Mouse (Mus musculus) layer of hippocampus, adult 11-12 months (tissue): ENCODE measurements around the gene Pcdh11x.
"Not testable (repeated sequence)": the region's sequence is repeated elsewhere in the genome, so short reads cannot be mapped to it uniquely, and the experiment has no call there.

Source experiments
- DNase-seq: peaks from one replicate; pipeline ENCODE4 v3.0.0; 2022; ENCODE audit warnings: low spot score

The Pcdh11x gene

GRCm38 (mm10) chrX:120290011-120290899 lies at the start of gene Pcdh11x:
Gene Pcdh11x, plus strand, starts transcription at chrX:120290259.
- DNase-seq: peak; percentile 40

GRCm38 (mm10) chrX:120260089-120260488 lies 30.0 kb upstream of the Pcdh11x start:
- no peak for DNase-seq

GRCm38 (mm10) chrX:120285522-120285921 lies 4.5 kb upstream of the Pcdh11x start:
- no peak for DNase-seq

GRCm38 (mm10) chrX:120287502-120287901 lies 2.6 kb upstream of the Pcdh11x start:
- peak; percentile 6 for DNase-seq

- peak; percentile 2 for DNase-seq
These were observed 831 bp downstream of the Pcdh11x start for GRCm38 (mm10) chrX:120290900-120291280.

GRCm38 (mm10) chrX:120291696-120292095 lies 1.6 kb downstream of the Pcdh11x start:
- peak; percentile 6 for DNase-seq

GRCm38 (mm10) chrX:120292832-120293750 lies 3.0 kb downstream of the Pcdh11x start:
- peak; percentile 20 for DNase-seq

GRCm38 (mm10) chrX:120301469-120302175 lies 11.6 kb downstream of the Pcdh11x start:
- no peak for DNase-seq

- not testable (repeated sequence) for DNase-seq
These were observed 22.9 kb downstream of the Pcdh11x start, which contains the start of gene H2afb3 for GRCm38 (mm10) chrX:120312995-120313394. Gene H2afb3, minus strand, starts transcription at chrX:120313095.

GRCm38 (mm10) chrX:120466225-120466624 lies 176.2 kb downstream of the Pcdh11x start:
- peak; percentile 4 for DNase-seq

- no peak for DNase-seq
These were observed 196.4 kb downstream of the Pcdh11x start for GRCm38 (mm10) chrX:120486428-120486827.

- DNase-seq: no peak
These were observed 234.9 kb downstream of the Pcdh11x start for GRCm38 (mm10) chrX:120524986-120525385.

- DNase-seq: no peak
These were observed 309.2 kb downstream of the Pcdh11x start for GRCm38 (mm10) chrX:120599309-120599708.

- DNase-seq: no peak
These were observed 328.4 kb downstream of the Pcdh11x start for GRCm38 (mm10) chrX:120618460-120618859.

- DNase-seq: peak; percentile 12
These were observed 380.2 kb downstream of the Pcdh11x start for GRCm38 (mm10) chrX:120670236-120670635.

- DNase-seq: no peak
These were observed 444.1 kb downstream of the Pcdh11x start for GRCm38 (mm10) chrX:120734144-120734543.

- DNase-seq: no peak
These were observed 445.7 kb downstream of the Pcdh11x start for GRCm38 (mm10) chrX:120735792-120736191.

GRCm38 (mm10) chrX:120944556-120944955 lies 654.5 kb downstream of the Pcdh11x start:
- DNase-seq: no peak
